Mouse (Mus musculus): ENCODE data around the gene Znrf2. TPM values are rescaled to one million over a fixed set of nuclear protein-coding genes. Genes with fewer than 3 reads are reported as not detected.

The Znrf2 gene
- polyA plus RNA-seq, 1 experiment from 2014 or later = 37.6 TPM

GRCm38 (mm10) chr6:54933216-54933615 is 116.5 kb downstream of the Znrf2 start:
- Histone ChIP-seq H3K4me3 (ENCODE audit: inconsistent target) (no peak overlapping the region), H3K27ac (peak overlapping the region; percentile 35; the same call in 1 of the 2 replicates), H3K79me2 (ENCODE audit: inconsistent target) (no peaks in the 10 kb centered on the region), H3K36me3 (ENCODE audit: inconsistent target) (peaks cover 67% of the 10 kb centered on the region)
- 70% methylated on average over 5 of the region's 5 CpGs for WGBS (ENCODE audit: missing documents)

- Histone ChIP-seq H3K79me2 (ENCODE audit: inconsistent target) (peaks cover under 1% of the 10 kb centered on the region; the same call in 1 of the 2 replicates), H3K36me3 (ENCODE audit: inconsistent target) (peaks cover 67% of the 10 kb centered on the region), H3K27ac (peak overlapping the region; percentile 35; the same call in 1 of the 2 replicates), H3K4me3 (ENCODE audit: inconsistent target) (no peak overlapping the region)
- 3% methylated on average over 3 of the region's 3 CpGs for WGBS (ENCODE audit: missing documents)
These were observed 117.2 kb downstream of the Znrf2 start for GRCm38 (mm10) chr6:54933866-54934265.

- H3K79me2 ChIP-seq (ENCODE audit: inconsistent target) = peaks cover 5% of the 10 kb centered on the region; the same call in 1 of the 2 replicates
- H3K27ac ChIP-seq = peak overlapping the region; percentile 35; the same call in 1 of the 2 replicates
- 58% methylated on average over 8 of the region's 8 CpGs for WGBS (ENCODE audit: missing documents)
- H3K36me3 ChIP-seq (ENCODE audit: inconsistent target) = peaks cover 62% of the 10 kb centered on the region
- no peak overlapping the region for H3K4me3 ChIP-seq (ENCODE audit: inconsistent target)
These were observed 117.6 kb downstream of the Znrf2 start for GRCm38 (mm10) chr6:54934313-54934712.

- Histone ChIP-seq H3K27ac (no peak overlapping the region), H3K36me3 (ENCODE audit: inconsistent target) (peaks cover 57% of the 10 kb centered on the region), H3K79me2 (ENCODE audit: inconsistent target) (peaks cover 6% of the 10 kb centered on the region; the same call in 1 of the 2 replicates), H3K4me3 (ENCODE audit: inconsistent target) (no peak overlapping the region)
- 89% methylated on average over 5 of the region's 5 CpGs for WGBS (ENCODE audit: missing documents)
These were observed 118.2 kb downstream of the Znrf2 start for GRCm38 (mm10) chr6:54934930-54935329.

- WGBS (ENCODE audit: missing documents) = 25% methylated on average over 2 of the region's 2 CpGs
- H3K79me2 ChIP-seq (ENCODE audit: inconsistent target) = peaks cover 6% of the 10 kb centered on the region; the same call in 1 of the 2 replicates
- H3K27ac ChIP-seq = no peak overlapping the region
- peaks cover 41% of the 10 kb centered on the region for H3K36me3 ChIP-seq (ENCODE audit: inconsistent target)
- H3K4me3 ChIP-seq (ENCODE audit: inconsistent target) = no peak overlapping the region
These were observed 119.8 kb downstream of the Znrf2 start for GRCm38 (mm10) chr6:54936496-54936895.

GRCm38 (mm10) chr6:54939631-54940030 is 122.9 kb downstream of the Znrf2 start:
- Histone ChIP-seq H3K36me3 (ENCODE audit: inconsistent target) (peaks cover 44% of the 10 kb centered on the region; the same call in 1 of the 2 replicates), H3K79me2 (ENCODE audit: inconsistent target) (peaks cover 10% of the 10 kb centered on the region; the same call in 1 of the 2 replicates), H3K27ac (peak overlapping the region; percentile 28), H3K4me3 (ENCODE audit: inconsistent target) (no peak overlapping the region)
- WGBS (ENCODE audit: missing documents) = 26% methylated on average over 4 of the region's 4 CpGs

GRCm38 (mm10) chr6:54940126-54940525 is 123.4 kb downstream of the Znrf2 start:
- Histone ChIP-seq H3K4me3 (ENCODE audit: inconsistent target) (no peak overlapping the region), H3K27ac (peak overlapping the region; percentile 28), H3K36me3 (ENCODE audit: inconsistent target) (peaks cover 45% of the 10 kb centered on the region), H3K79me2 (ENCODE audit: inconsistent target) (peaks cover 10% of the 10 kb centered on the region; the same call in 1 of the 2 replicates)
- WGBS (ENCODE audit: missing documents) = 48% methylated on average over 7 of the region's 7 CpGs

GRCm38 (mm10) chr6:54941149-54941548 is 124.4 kb downstream of the Znrf2 start:
- Histone ChIP-seq H3K4me3 (ENCODE audit: inconsistent target) (no peak overlapping the region), H3K27ac (no peak overlapping the region), H3K79me2 (ENCODE audit: inconsistent target) (peaks cover 10% of the 10 kb centered on the region; the same call in 1 of the 2 replicates), H3K36me3 (ENCODE audit: inconsistent target) (peaks cover 49% of the 10 kb centered on the region)
- WGBS (ENCODE audit: missing documents) = 38% methylated on average over 6 of the region's 6 CpGs

Other genes with a start within 250 kb of the Znrf2 start
- 7.8 to 19.4 TPM (median 10.7 TPM) in 3 replicates for gene Plekha8, start 221.8 kb upstream of the Znrf2 start, polyA plus RNA-seq (2018)
- 0.94 to 2.2 TPM (median 1.1 TPM) in 3 replicates for gene Fkbp14, start 219.6 kb upstream of the Znrf2 start, polyA plus RNA-seq (2018)
- gene Mturn, start 135.3 kb upstream of the Znrf2 start, polyA plus RNA-seq (2018) = 0.75 to 3.4 TPM (median 1.9 TPM) in 3 replicates
- gene Nod1, start 155.7 kb downstream of the Znrf2 start, polyA plus RNA-seq (2018) = 9.6 to 26.9 TPM (median 17.4 TPM) in 3 replicates
- gene Ggct, start 176.0 kb downstream of the Znrf2 start, polyA plus RNA-seq (2018) = 6.4 to 8.4 TPM (median 8.1 TPM) in 3 replicates
- 35.4 to 62.1 TPM (median 43.9 TPM) in 3 replicates for gene Gars, start 221.1 kb downstream of the Znrf2 start, polyA plus RNA-seq (2018)